Mouse (Mus musculus): ENCODE results near the gene Dgkb. TPM values are rescaled to one million over a fixed set of nuclear protein-coding genes. Genes with fewer than 3 reads are reported as not detected.

Gene Dgkb
- polyA plus RNA-seq, 1 experiment: 1.1 TPM

- TF ChIP-seq CTCF (IDR thresholded peaks at IDR 0.05; ENCODE audit: extremely low read depth, insufficient read length, insufficient replicate concordance, low read depth, low read length) (no peak), POLR2A (IDR thresholded peaks at IDR 0.05; ENCODE audit: low read depth, low read length) (no peak)
- no peaks in the 10 kb centered on the region for H3K36me3 ChIP-seq (ENCODE audit: control insufficient read depth, insufficient read depth, low read length)
- 84% methylated on average over 4 of the region's 4 CpGs for WGBS
Observed at GRCm38 (mm10) chr12:38125297-38125696, 307.8 kb downstream of the Dgkb start.

GRCm38 (mm10) chr12:38130209-38130915 lies 312.8 kb downstream of the Dgkb start:
- H3K36me3 ChIP-seq (ENCODE audit: control insufficient read depth, insufficient read depth, low read length): no peaks in the 10 kb centered on the region
- H3K27ac ChIP-seq (ENCODE audit: insufficient read depth, low read depth, low read length): no peak overlapping the region
- TF ChIP-seq POLR2A (IDR thresholded peaks at IDR 0.05; ENCODE audit: low read depth, low read length) (no peak), CTCF (IDR thresholded peaks at IDR 0.05; ENCODE audit: extremely low read depth, insufficient read length, insufficient replicate concordance, low read depth, low read length) (no peak)
- H3K4me1 ChIP-seq (ENCODE audit: control insufficient read depth, insufficient read depth, insufficient read length, low read length): no peaks in the 10 kb centered on the region
- no peak overlapping the region for H3K4me3 ChIP-seq (ENCODE audit: low read depth, low read length)
- 63% methylated on average over 9 of the region's 9 CpGs for WGBS
- no peaks in the 10 kb centered on the region for H3K27me3 ChIP-seq (ENCODE audit: control insufficient read depth, insufficient read depth, low read length)

More at GRCm38 (mm10) chr12:38125297-38125696, 307.8 kb downstream of the Dgkb start:
- H3K27me3 ChIP-seq (ENCODE audit: control insufficient read depth, insufficient read depth, low read length): no peaks in the 10 kb centered on the region
- H3K27ac ChIP-seq (ENCODE audit: insufficient read depth, low read depth, low read length): no peak overlapping the region
- no peak overlapping the region for H3K4me3 ChIP-seq (ENCODE audit: low read depth, low read length)
- no peaks in the 10 kb centered on the region for H3K4me1 ChIP-seq (ENCODE audit: control insufficient read depth, insufficient read depth, insufficient read length, low read length)

GRCm38 (mm10) chr12:38136379-38136778 lies 318.9 kb downstream of the Dgkb start:
- TF ChIP-seq POLR2A (IDR thresholded peaks at IDR 0.05; ENCODE audit: low read depth, low read length) (no peak), CTCF (IDR thresholded peaks at IDR 0.05; ENCODE audit: extremely low read depth, insufficient read length, insufficient replicate concordance, low read depth, low read length) (no peak)
- no peaks in the 10 kb centered on the region for H3K36me3 ChIP-seq (ENCODE audit: control insufficient read depth, insufficient read depth, low read length)
- WGBS: 63% methylated on average over 5 of the region's 5 CpGs

GRCm38 (mm10) chr12:38140039-38140438 lies 322.5 kb downstream of the Dgkb start:
- Histone ChIP-seq H3K36me3 (ENCODE audit: control insufficient read depth, insufficient read depth, low read length) (no peaks in the 10 kb centered on the region), H3K4me3 (ENCODE audit: low read depth, low read length) (no peak overlapping the region), H3K4me1 (ENCODE audit: control insufficient read depth, insufficient read depth, insufficient read length, low read length) (no peaks in the 10 kb centered on the region), H3K27ac (ENCODE audit: insufficient read depth, low read depth, low read length) (no peak overlapping the region), H3K27me3 (ENCODE audit: control insufficient read depth, insufficient read depth, low read length) (no peaks in the 10 kb centered on the region)
- no peak for TF ChIP-seq CTCF (IDR thresholded peaks at IDR 0.05; ENCODE audit: extremely low read depth, insufficient read length, insufficient replicate concordance, low read depth, low read length)
- no peak for TF ChIP-seq POLR2A (IDR thresholded peaks at IDR 0.05; ENCODE audit: low read depth, low read length)

More at GRCm38 (mm10) chr12:38136379-38136778, 318.9 kb downstream of the Dgkb start:
- Histone ChIP-seq H3K27ac (ENCODE audit: insufficient read depth, low read depth, low read length) (no peak overlapping the region), H3K4me1 (ENCODE audit: control insufficient read depth, insufficient read depth, insufficient read length, low read length) (no peaks in the 10 kb centered on the region), H3K27me3 (ENCODE audit: control insufficient read depth, insufficient read depth, low read length) (no peaks in the 10 kb centered on the region), H3K4me3 (ENCODE audit: low read depth, low read length) (no peak overlapping the region)

GRCm38 (mm10) chr12:38232665-38233064 lies 415.1 kb downstream of the Dgkb start:
- no peak overlapping the region for H3K27ac ChIP-seq (ENCODE audit: insufficient read depth, low read depth, low read length)
- WGBS: 52% methylated on average over 1 of the region's 1 CpGs
- H3K27me3 ChIP-seq (ENCODE audit: control insufficient read depth, insufficient read depth, low read length): no peaks in the 10 kb centered on the region
- H3K4me1 ChIP-seq (ENCODE audit: control insufficient read depth, insufficient read depth, insufficient read length, low read length): no peaks in the 10 kb centered on the region
- H3K36me3 ChIP-seq (ENCODE audit: control insufficient read depth, insufficient read depth, low read length): no peaks in the 10 kb centered on the region
- TF ChIP-seq CTCF (IDR thresholded peaks at IDR 0.05; ENCODE audit: extremely low read depth, insufficient read length, insufficient replicate concordance, low read depth, low read length) (no peak), POLR2A (IDR thresholded peaks at IDR 0.05; ENCODE audit: low read depth, low read length) (no peak)
- H3K4me3 ChIP-seq (ENCODE audit: low read depth, low read length): no peak overlapping the region

- Histone ChIP-seq H3K36me3 (ENCODE audit: control insufficient read depth, insufficient read depth, low read length) (no peaks in the 10 kb centered on the region), H3K4me1 (ENCODE audit: control insufficient read depth, insufficient read depth, insufficient read length, low read length) (no peaks in the 10 kb centered on the region), H3K4me3 (ENCODE audit: low read depth, low read length) (no peak overlapping the region), H3K27ac (ENCODE audit: insufficient read depth, low read depth, low read length) (no peak overlapping the region), H3K27me3 (ENCODE audit: control insufficient read depth, insufficient read depth, low read length) (no peaks in the 10 kb centered on the region)
- TF ChIP-seq POLR2A (IDR thresholded peaks at IDR 0.05; ENCODE audit: low read depth, low read length) (no peak), CTCF (IDR thresholded peaks at IDR 0.05; ENCODE audit: extremely low read depth, insufficient read length, insufficient replicate concordance, low read depth, low read length) (no peak)
Observed at GRCm38 (mm10) chr12:38268856-38269255, 451.3 kb downstream of the Dgkb start.

- Histone ChIP-seq H3K4me1 (ENCODE audit: control insufficient read depth, insufficient read depth, insufficient read length, low read length) (no peaks in the 10 kb centered on the region), H3K27ac (ENCODE audit: insufficient read depth, low read depth, low read length) (no peak overlapping the region), H3K27me3 (ENCODE audit: control insufficient read depth, insufficient read depth, low read length) (no peaks in the 10 kb centered on the region), H3K4me3 (ENCODE audit: low read depth, low read length) (no peak overlapping the region), H3K36me3 (ENCODE audit: control insufficient read depth, insufficient read depth, low read length) (no peaks in the 10 kb centered on the region)
- 51% methylated on average over 1 of the region's 1 CpGs for WGBS
- TF ChIP-seq CTCF (IDR thresholded peaks at IDR 0.05; ENCODE audit: extremely low read depth, insufficient read length, insufficient replicate concordance, low read depth, low read length) (no peak), POLR2A (IDR thresholded peaks at IDR 0.05; ENCODE audit: low read depth, low read length) (no peak)
Observed at GRCm38 (mm10) chr12:38301497-38301896, 484.0 kb downstream of the Dgkb start.

Data from small intestine, adult 2 months (tissue).